Mouse (Mus musculus) kidney, postnatal 4 days (tissue): ENCODE data around the gene Tle2.
A peak's percentile ranks its signal among the peaks of the same experiment; 100 is the strongest.

ENCODE experiments used
- DNase-seq, 2 experiments: peaks; one replicate each; pipeline ENCODE4 v3.0.0; 2021; ENCODE audit warnings: mixed read lengths in 2 of 2

Gene Tle2

GRCm38 (mm10) chr10:81605974-81606751 is 31.8 kb downstream of the Tle2 start, which contains the start of gene BC025920:
Gene BC025920 (plus strand): TSS chr10:81606270.
- DNase-seq = peak; percentile 95 to 98

- no peak for DNase-seq
Observed at GRCm38 (mm10) chr10:81608308-81608707, 33.9 kb downstream of the Tle2 start.

- no peak for DNase-seq
Observed at GRCm38 (mm10) chr10:81612779-81613178, 38.4 kb downstream of the Tle2 start.

- DNase-seq = peak in 1 of 2 experiments; percentile 26
Observed at GRCm38 (mm10) chr10:81615486-81615885, 41.1 kb downstream of the Tle2 start.

GRCm38 (mm10) chr10:81619976-81620375 is 45.6 kb downstream of the Tle2 start:
- DNase-seq = no peak

GRCm38 (mm10) chr10:81620786-81621185 is 46.4 kb downstream of the Tle2 start:
- DNase-seq = no peak

GRCm38 (mm10) chr10:81623441-81623840 is 49.1 kb downstream of the Tle2 start:
- DNase-seq = no peak

GRCm38 (mm10) chr10:81626101-81626993 is 52.0 kb downstream of the Tle2 start:
- peak in 1 of 2 experiments; percentile 26 for DNase-seq

GRCm38 (mm10) chr10:81626994-81627835 is 52.9 kb downstream of the Tle2 start, which contains the start of gene Sirt6:
Gene Sirt6 (minus strand): TSS chr10:81627797.
- peak; percentile 92 to 96 for DNase-seq

GRCm38 (mm10) chr10:81627836-81628220 is 53.5 kb downstream of the Tle2 start:
- DNase-seq = peak; percentile 46 to 60

- peak in 1 of 2 experiments; percentile 19 for DNase-seq
Observed at GRCm38 (mm10) chr10:81628390-81628789, 54.0 kb downstream of the Tle2 start, which contains the start of gene Ankrd24. Gene Ankrd24 (plus strand): TSS chr10:81628540.

- DNase-seq = peak; percentile 95 to 96
Observed at GRCm38 (mm10) chr10:81633253-81634099, 59.1 kb downstream of the Tle2 start.

- no peak for DNase-seq
Observed at GRCm38 (mm10) chr10:81636338-81636737, 62.0 kb downstream of the Tle2 start.

- DNase-seq = no peak
Observed at GRCm38 (mm10) chr10:81638101-81638500, 63.7 kb downstream of the Tle2 start.
